Mouse (Mus musculus): ENCODE results near the gene Zbtb39. TPM values are rescaled to one million over a fixed set of nuclear protein-coding genes. Genes with fewer than 3 reads are reported as not detected.
"Not testable (repeated sequence)": the region's sequence is repeated elsewhere in the genome, so short reads cannot be mapped to it uniquely, and the experiment has no call there.

Gene Zbtb39
- polyA plus RNA-seq, 1 experiment = 7.3 TPM

DNA sequence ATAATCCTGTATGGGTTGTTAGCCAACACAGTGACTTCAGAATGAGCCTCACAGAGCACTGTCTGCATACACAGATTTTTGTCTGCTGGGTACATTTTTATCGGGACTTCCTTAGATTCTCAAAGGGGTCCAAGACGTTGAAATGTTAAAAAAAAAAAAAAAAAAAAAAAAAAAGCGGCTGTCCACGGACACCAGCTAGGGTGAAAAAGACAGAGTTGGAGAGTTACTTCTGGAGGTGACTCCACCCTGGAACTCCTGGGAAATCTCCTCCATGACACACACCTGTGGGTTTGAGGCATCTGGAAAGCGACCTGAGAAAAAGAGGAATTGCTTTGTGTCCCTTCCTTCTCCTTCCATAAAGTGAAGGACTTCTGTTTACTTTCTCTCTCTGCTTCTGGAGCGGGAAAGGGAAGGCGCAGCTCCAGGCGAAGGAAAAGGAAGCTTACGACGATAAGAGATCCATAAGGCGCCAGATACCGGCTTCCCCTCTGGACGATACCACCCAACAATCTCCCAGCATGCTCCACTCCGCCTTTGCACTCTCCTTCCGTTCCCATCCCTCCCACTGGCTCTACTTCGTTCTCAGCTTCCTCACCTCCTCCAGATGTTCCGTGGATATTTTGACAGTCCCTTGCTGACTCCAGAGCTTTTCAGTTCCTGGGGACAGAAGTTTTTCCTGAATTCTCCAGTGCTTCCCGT, 16.6 kb downstream of the Zbtb39 start:
- WGBS = 61% methylated on average over 18 of the region's 18 CpGs
- H3K27ac ChIP-seq (ENCODE audit: insufficient read depth, low read depth, low read length) = no peak overlapping the region

DNA sequence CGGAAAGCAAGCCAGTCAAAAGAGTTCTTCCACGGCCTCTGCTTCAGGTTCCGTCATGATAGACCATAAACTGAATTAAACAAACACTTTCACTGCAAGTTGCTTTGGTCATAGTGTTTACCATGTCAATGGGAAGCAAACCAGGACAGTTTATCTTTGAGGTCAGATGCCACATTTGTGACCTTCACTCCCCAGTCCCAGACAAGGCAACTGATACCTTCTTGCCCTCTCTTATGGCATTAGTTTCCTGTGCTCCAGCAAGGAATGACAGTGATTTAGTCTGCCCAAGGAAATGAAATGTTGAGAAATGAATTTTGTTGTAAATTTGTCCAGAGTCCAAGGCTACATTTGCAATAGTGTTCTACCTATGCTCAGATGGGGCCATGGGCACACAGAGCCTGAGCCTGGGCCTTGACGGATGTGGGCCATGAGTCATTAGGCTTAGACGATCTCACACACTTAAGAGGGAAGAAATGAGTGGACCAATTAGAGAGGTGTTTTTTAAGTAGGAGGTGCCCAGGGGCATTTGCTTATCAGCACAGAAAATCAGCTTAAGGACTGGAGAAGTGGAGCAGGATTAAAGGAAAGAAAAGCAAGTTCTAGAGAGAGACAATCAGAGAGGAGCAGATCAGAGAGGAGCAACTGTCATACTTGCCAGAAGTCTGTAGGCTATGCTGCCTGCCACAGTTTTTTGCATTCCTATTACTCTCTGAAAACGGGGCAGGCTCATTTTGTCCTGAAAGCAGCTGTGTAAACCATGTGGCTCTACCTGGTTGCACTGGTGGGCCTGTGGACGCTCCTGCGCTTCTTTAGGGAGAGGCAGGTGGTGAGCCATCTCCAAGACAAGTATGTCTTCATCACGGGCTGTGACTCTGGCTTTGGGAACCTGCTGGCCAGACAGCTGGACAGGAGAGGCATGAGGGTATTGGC, 20.1 kb downstream of the Zbtb39 start, which contains the start of the genes Rdh1 and Rdh16f1:
TSS of gene Rdh1 (plus strand) at position 541 of the 930 bp plus-strand sequence.
TSS of gene Rdh16f1 (plus strand) at position 607 of the 930 bp plus-strand sequence.
- TF ChIP-seq POLR2A (IDR thresholded peaks at IDR 0.05; ENCODE audit: low read depth, low read length) (no peak), CTCF (conservative IDR thresholded peaks at IDR 0.05; ENCODE audit: insufficient read depth, insufficient read length, low read depth, low read length) (no peak)
- Histone ChIP-seq H3K27me3 (replicated peaks; ENCODE audit: control insufficient read depth, insufficient read depth, low read length) (no peaks in the 10 kb centered on the region), H3K4me1 (ENCODE audit: control insufficient read depth, insufficient read depth, low read length) (peaks cover 14% of the 10 kb centered on the region), H3K4me3 (ENCODE audit: insufficient read depth, low read depth, low read length) (no peak within 1 kb of the TSS), H3K36me3 (ENCODE audit: control insufficient read depth, insufficient read depth, low read length) (no peaks in the 10 kb centered on the region), H3K27ac (ENCODE audit: insufficient read depth, low read depth, low read length) (no peak within 1 kb of the TSS)
- no peak for DNase-seq
- 71% methylated on average over 9 of the region's 9 CpGs for WGBS

More for the DNA sequence above, 16.6 kb downstream of the Zbtb39 start:
- Histone ChIP-seq H3K4me3 (ENCODE audit: insufficient read depth, low read depth, low read length) (peak overlapping the region; percentile 11; the same call in 1 of the 2 replicates), H3K4me1 (ENCODE audit: control insufficient read depth, insufficient read depth, low read length) (peaks cover 9% of the 10 kb centered on the region), H3K36me3 (ENCODE audit: control insufficient read depth, insufficient read depth, low read length) (no peaks in the 10 kb centered on the region), H3K27me3 (replicated peaks; ENCODE audit: control insufficient read depth, insufficient read depth, low read length) (no peaks in the 10 kb centered on the region)
- TF ChIP-seq POLR2A (IDR thresholded peaks at IDR 0.05; ENCODE audit: low read depth, low read length) (no peak), CTCF (conservative IDR thresholded peaks at IDR 0.05; ENCODE audit: insufficient read depth, insufficient read length, low read depth, low read length) (no peak)
- DNase-seq = peak; percentile 32

- not testable (repeated sequence) for H3K4me1 ChIP-seq (ENCODE audit: control insufficient read depth, insufficient read depth, low read length); H3K27me3 ChIP-seq (replicated peaks; ENCODE audit: control insufficient read depth, insufficient read depth, low read length); DNase-seq; H3K36me3 ChIP-seq (ENCODE audit: control insufficient read depth, insufficient read depth, low read length); H3K27ac ChIP-seq (ENCODE audit: insufficient read depth, low read depth, low read length); H3K4me3 ChIP-seq (ENCODE audit: insufficient read depth, low read depth, low read length)
- whole genome bisulfite sequencing = 91% methylated on average over 10 of the region's 10 CpGs
Measured at GRCm38 (mm10) chr10:127762926-127763325, 23.6 kb downstream of the Zbtb39 start.

DNA sequence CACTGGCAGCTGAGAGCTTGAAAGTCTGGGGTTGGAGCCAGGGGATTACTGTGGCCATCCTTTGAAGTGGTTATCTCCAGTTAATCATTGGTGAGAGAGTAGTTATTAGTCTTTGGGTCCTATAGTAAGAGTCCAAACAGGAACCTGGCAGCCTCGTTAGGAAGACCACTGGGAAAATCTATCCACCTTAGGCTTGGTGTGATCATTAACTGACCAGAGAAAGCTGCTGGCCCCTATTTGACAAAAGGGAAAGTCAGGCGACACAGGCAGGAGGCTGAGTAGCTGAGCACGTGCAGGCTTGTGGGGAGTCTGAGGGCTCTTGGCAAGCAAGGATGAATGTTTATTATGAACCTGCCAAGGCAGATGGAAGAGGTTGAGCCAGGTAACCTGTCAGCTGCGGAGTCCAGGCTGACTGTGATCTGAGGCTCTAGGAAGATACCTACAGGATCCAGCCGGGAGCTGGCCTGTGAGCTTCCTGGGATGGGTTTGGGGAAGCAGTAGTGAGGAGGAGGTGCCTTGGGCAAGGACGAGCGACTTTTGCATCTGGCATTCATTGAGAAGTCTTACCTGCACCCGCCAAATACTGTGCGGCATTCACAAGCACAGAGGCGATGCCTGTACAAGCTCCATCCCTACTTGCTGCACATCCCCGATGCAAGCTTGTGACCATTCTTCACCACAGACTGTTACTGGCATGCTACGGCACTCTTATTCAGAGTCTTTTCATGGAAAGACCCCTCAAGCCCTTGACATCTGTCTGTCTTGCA, 24.8 kb downstream of the Zbtb39 start:
- H3K4me1 ChIP-seq (ENCODE audit: control insufficient read depth, insufficient read depth, low read length) = peaks cover 5% of the 10 kb centered on the region; the same call in 1 of the 2 replicates
- H3K27ac ChIP-seq (ENCODE audit: insufficient read depth, low read depth, low read length) = no peak overlapping the region
- TF ChIP-seq CTCF (conservative IDR thresholded peaks at IDR 0.05; ENCODE audit: insufficient read depth, insufficient read length, low read depth, low read length) = no peak
- no peak for TF ChIP-seq POLR2A (IDR thresholded peaks at IDR 0.05; ENCODE audit: low read depth, low read length)
- 37% methylated on average over 12 of the region's 12 CpGs for WGBS
- peak; percentile 85 for DNase-seq
- H3K4me3 ChIP-seq (ENCODE audit: insufficient read depth, low read depth, low read length) = no peak overlapping the region
- H3K36me3 ChIP-seq (ENCODE audit: control insufficient read depth, insufficient read depth, low read length) = no peaks in the 10 kb centered on the region
- no peaks in the 10 kb centered on the region for H3K27me3 ChIP-seq (replicated peaks; ENCODE audit: control insufficient read depth, insufficient read depth, low read length)

- WGBS = 56% methylated on average over 1 of the region's 1 CpGs
- peaks cover 5% of the 10 kb centered on the region; the same call in 1 of the 2 replicates for H3K4me1 ChIP-seq (ENCODE audit: control insufficient read depth, insufficient read depth, low read length)
- H3K27ac ChIP-seq (ENCODE audit: insufficient read depth, low read depth, low read length) = no peak overlapping the region
- H3K4me3 ChIP-seq (ENCODE audit: insufficient read depth, low read depth, low read length) = no peak overlapping the region
- no peak for DNase-seq
- H3K36me3 ChIP-seq (ENCODE audit: control insufficient read depth, insufficient read depth, low read length) = no peaks in the 10 kb centered on the region
- H3K27me3 ChIP-seq (replicated peaks; ENCODE audit: control insufficient read depth, insufficient read depth, low read length) = no peaks in the 10 kb centered on the region
- TF ChIP-seq CTCF (conservative IDR thresholded peaks at IDR 0.05; ENCODE audit: insufficient read depth, insufficient read length, low read depth, low read length) = no peak
- no peak for TF ChIP-seq POLR2A (IDR thresholded peaks at IDR 0.05; ENCODE audit: low read depth, low read length)
Measured at GRCm38 (mm10) chr10:127766564-127766963, 27.2 kb downstream of the Zbtb39 start.

DNA sequence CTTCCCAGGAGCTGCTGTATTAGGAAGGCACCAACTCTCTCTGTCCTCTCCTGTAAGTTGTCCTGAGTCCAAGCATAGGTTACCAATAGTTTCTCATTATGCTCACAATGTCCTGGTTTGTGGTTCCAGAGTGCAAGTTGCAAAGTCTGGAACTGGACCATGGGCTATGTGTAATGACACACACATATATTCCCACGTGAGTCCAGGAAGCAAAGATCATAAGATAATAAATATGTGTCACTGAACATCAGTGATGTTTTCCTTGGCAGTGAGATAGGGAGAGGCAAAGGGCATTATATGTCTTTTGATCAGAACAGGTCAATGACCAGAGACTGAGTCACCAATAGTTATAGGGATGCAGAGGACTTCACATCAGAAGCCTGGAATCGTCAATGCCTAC, 36.7 kb downstream of the Zbtb39 start, which contains the start of gene Rdh9:
TSS of gene Rdh9 (plus strand) at position 376 of the 400 bp plus-strand sequence.
- no peaks in the 10 kb centered on the region for H3K36me3 ChIP-seq (ENCODE audit: control insufficient read depth, insufficient read depth, low read length)
- no peaks in the 10 kb centered on the region for H3K27me3 ChIP-seq (replicated peaks; ENCODE audit: control insufficient read depth, insufficient read depth, low read length)
- 60% methylated on average over 2 of the region's 2 CpGs for WGBS
- DNase-seq = no peak
- H3K4me3 ChIP-seq (ENCODE audit: insufficient read depth, low read depth, low read length) = no peak within 1 kb of the TSS
- no peak within 1 kb of the TSS for H3K27ac ChIP-seq (ENCODE audit: insufficient read depth, low read depth, low read length)
- H3K4me1 ChIP-seq (ENCODE audit: control insufficient read depth, insufficient read depth, low read length) = no peaks in the 10 kb centered on the region
- TF ChIP-seq CTCF (conservative IDR thresholded peaks at IDR 0.05; ENCODE audit: insufficient read depth, insufficient read length, low read depth, low read length) = no peak
- no peak for TF ChIP-seq POLR2A (IDR thresholded peaks at IDR 0.05; ENCODE audit: low read depth, low read length)

GRCm38 (mm10) chr10:127782321-127782720, 43.0 kb downstream of the Zbtb39 start:
- H3K27me3 ChIP-seq (replicated peaks; ENCODE audit: control insufficient read depth, insufficient read depth, low read length) = not testable (repeated sequence)
- 96% methylated on average over 17 of the region's 17 CpGs for WGBS

DNA sequence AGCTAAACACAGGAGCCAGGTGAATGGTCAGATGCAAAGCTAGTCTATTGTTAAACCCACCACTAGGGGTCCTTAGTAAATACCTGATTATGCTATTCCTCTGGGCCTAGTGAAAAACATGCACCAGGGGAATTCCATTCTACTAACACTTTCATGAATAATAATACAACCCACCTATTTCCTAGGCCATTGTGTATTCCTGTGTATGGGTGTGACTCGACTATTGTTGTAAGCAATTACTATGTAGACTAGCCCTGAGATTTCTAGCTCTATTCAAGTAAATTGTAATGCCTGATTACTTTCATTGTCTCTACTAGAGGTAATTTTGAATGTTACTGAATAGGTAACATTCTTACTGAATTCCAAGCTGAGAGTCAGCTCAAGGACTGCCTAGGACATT, 46.1 kb downstream of the Zbtb39 start:
- not testable (repeated sequence) for H3K27me3 ChIP-seq (replicated peaks; ENCODE audit: control insufficient read depth, insufficient read depth, low read length); H3K4me1 ChIP-seq (ENCODE audit: control insufficient read depth, insufficient read depth, low read length); H3K36me3 ChIP-seq (ENCODE audit: control insufficient read depth, insufficient read depth, low read length); H3K27ac ChIP-seq (ENCODE audit: insufficient read depth, low read depth, low read length); H3K4me3 ChIP-seq (ENCODE audit: insufficient read depth, low read depth, low read length)
- DNase-seq = peak; percentile 47
- WGBS = 90% methylated on average over 1 of the region's 1 CpGs

More at GRCm38 (mm10) chr10:127782321-127782720, 43.0 kb downstream of the Zbtb39 start:
- not testable (repeated sequence) for H3K27ac ChIP-seq (ENCODE audit: insufficient read depth, low read depth, low read length); H3K36me3 ChIP-seq (ENCODE audit: control insufficient read depth, insufficient read depth, low read length); DNase-seq; H3K4me3 ChIP-seq (ENCODE audit: insufficient read depth, low read depth, low read length); H3K4me1 ChIP-seq (ENCODE audit: control insufficient read depth, insufficient read depth, low read length)

Data from kidney, adult 2 months (tissue).